Mouse (Mus musculus) MEL (cell line): Measurements from ENCODE around the gene Med6. TPM values are rescaled to one million over a fixed set of nuclear protein-coding genes. Genes with fewer than 3 reads are reported as not detected.
A peak's percentile ranks its signal among the peaks of the same experiment; 100 is the strongest.

ENCODE experiments used
- DNase-seq: peaks from one replicate; pipeline ENCODE4 v3.0.0; 2011; ENCODE audit warnings: low read depth, low spot score
- H3K27ac ChIP-seq: 2 replicates; pipeline ENCODE4 v1.5.1; 2012; ENCODE audit warnings: low read depth, mild to moderate bottlenecking, control low read depth, low read length, moderate library complexity; ENCODE audit not compliant: control insufficient read depth
- H3K27me3 ChIP-seq, 2 experiments: fragments of 150-350 bp in 1 of 2; sonication (generic) in 1 of 2; 2 replicates each; pipeline ENCODE4 v1.6.1; 2012; ENCODE audit warnings: low read length in 2 of 2, mild to moderate bottlenecking in 2 of 2, improper control_type of control experiment in 1 of 2, moderate library complexity in 1 of 2; ENCODE audit not compliant: insufficient read depth in 2 of 2, control insufficient read depth in 1 of 2
- H3K36me3 ChIP-seq, 2 experiments: 2 replicates each; pipeline ENCODE4 v1.6.1; 2012 to 2014; ENCODE audit warnings: low read length in 2 of 2, improper control_type of control experiment in 1 of 2, inconsistent platforms in 1 of 2, mild to moderate bottlenecking in 1 of 2; ENCODE audit not compliant: insufficient read depth in 2 of 2, control insufficient read depth in 1 of 2
- H3K4me1 ChIP-seq, 2 experiments: fragments of 150-350 bp in 1 of 2; sonication (generic) in 1 of 2; 2 replicates each; pipeline ENCODE4 v1.6.1; 2012; ENCODE audit warnings: low read length in 2 of 2, improper control_type of control experiment in 1 of 2, mild to moderate bottlenecking in 1 of 2; ENCODE audit not compliant: insufficient read depth in 2 of 2, control insufficient read depth in 1 of 2
- H3K4me3 ChIP-seq, 2 experiments: fragments of 150-350 bp in 1 of 2; sonication (generic) in 1 of 2; 2 replicates each; pipeline ENCODE4 v1.5.1; 2012; ENCODE audit warnings: low read depth in 2 of 2, low read length in 2 of 2, mild to moderate bottlenecking in 2 of 2, moderate library complexity in 2 of 2, control low read depth in 1 of 2, improper control_type of control experiment in 1 of 2; ENCODE audit not compliant: control insufficient read depth in 1 of 2, insufficient read depth in 1 of 2
- H3K79me2 ChIP-seq: 2 replicates; pipeline ENCODE4 v1.6.1; 2012; ENCODE audit warnings: mild to moderate bottlenecking, low read length, moderate library complexity; ENCODE audit not compliant: control insufficient read depth, poor library complexity, insufficient read depth
- H3K9ac ChIP-seq: 2 replicates; pipeline ENCODE4 v1.6.1; 2012; ENCODE audit warnings: low read depth, mild to moderate bottlenecking, control low read depth, low read length, moderate library complexity; ENCODE audit not compliant: control insufficient read depth, poor library complexity, severe bottlenecking
- H3K9me3 ChIP-seq: fragments of 150-350 bp; sonication (generic); replicated peaks from 2 replicates; pipeline ENCODE4 v1.6.1; 2012; ENCODE audit warnings: mild to moderate bottlenecking, low read length, improper control_type of control experiment, moderate library complexity; ENCODE audit not compliant: insufficient read depth
- BHLHE40 ChIP-seq: IDR thresholded peaks from 2 replicates; pipeline ENCODE4 v1.6.1; 2012; ENCODE audit warnings: low read depth, mild to moderate bottlenecking, inconsistent platforms, low read length, improper control_type of control experiment, borderline replicate concordance
- CHD1 ChIP-seq: IDR thresholded peaks from 2 replicates; pipeline ENCODE4 v1.6.1; 2012; ENCODE audit warnings: low read depth, mild to moderate bottlenecking, inconsistent platforms, low read length, improper control_type of control experiment
- CHD2 ChIP-seq: IDR thresholded peaks from 2 replicates; pipeline ENCODE4 v1.6.1; 2011; ENCODE audit warnings: low read length, improper control_type of control experiment
- CTCF ChIP-seq, 3 experiments: IDR thresholded peaks in 2 of 3; conservative IDR thresholded peaks in 1 of 3; 2 replicates each; pipeline ENCODE4 v1.5.1; 2011 to 2012; ENCODE audit warnings: low read length in 3 of 3, low read depth in 2 of 3, mild to moderate bottlenecking in 2 of 3, improper control_type of control experiment in 1 of 3, inconsistent platforms in 1 of 3, mixed read lengths in 1 of 3, moderate library complexity in 1 of 3; ENCODE audit not compliant: control insufficient read depth in 1 of 3, insufficient read depth in 1 of 3, poor library complexity in 1 of 3, severe bottlenecking in 1 of 3
- E2F4 ChIP-seq: IDR thresholded peaks from 2 replicates; pipeline ENCODE4 v1.6.1; 2011; ENCODE audit warnings: low read depth, low read length, improper control_type of control experiment, borderline replicate concordance
- ELF1 ChIP-seq: IDR thresholded peaks from 2 replicates; pipeline ENCODE4 v1.6.1; 2014; ENCODE audit warnings: low read depth, mild to moderate bottlenecking, inconsistent platforms, low read length, improper control_type of control experiment, moderate library complexity
- EP300 ChIP-seq, 2 experiments: IDR thresholded peaks; 2 replicates each; pipeline ENCODE4 v1.6.1; 2011; ENCODE audit warnings: improper control_type of control experiment in 2 of 2, low read length in 2 of 2, low read depth in 1 of 2, mild to moderate bottlenecking in 1 of 2
- ETS1 ChIP-seq: IDR thresholded peaks from 2 replicates; pipeline ENCODE4 v1.6.1; 2012; ENCODE audit warnings: low read depth, mild to moderate bottlenecking, inconsistent platforms, low read length, improper control_type of control experiment, moderate library complexity
- GABPA ChIP-seq: IDR thresholded peaks from 2 replicates; pipeline ENCODE4 v1.6.1; 2012; ENCODE audit warnings: low read depth, mild to moderate bottlenecking, inconsistent platforms, low read length, improper control_type of control experiment, moderate library complexity
- HCFC1 ChIP-seq: IDR thresholded peaks from 2 replicates; pipeline ENCODE4 v1.6.1; 2012; ENCODE audit warnings: low read depth, mild to moderate bottlenecking, inconsistent platforms, low read length, improper control_type of control experiment, moderate library complexity
- JUND ChIP-seq: IDR thresholded peaks from 2 replicates; pipeline ENCODE4 v1.6.1; 2011; ENCODE audit warnings: low read depth, mild to moderate bottlenecking, improper control_type of control experiment, low read length
- KAT2A ChIP-seq: conservative IDR thresholded peaks from 2 replicates; pipeline ENCODE4 v1.6.1; 2012; ENCODE audit warnings: low read depth, low read length, improper control_type of control experiment, inconsistent platforms
- MAFK ChIP-seq: IDR thresholded peaks from 2 replicates; pipeline ENCODE4 v1.6.1; 2011; ENCODE audit warnings: low read depth, mild to moderate bottlenecking, low read length, improper control_type of control experiment, borderline replicate concordance
- MAX ChIP-seq: IDR thresholded peaks from 2 replicates; pipeline ENCODE4 v1.6.1; 2011; ENCODE audit warnings: low read length, improper control_type of control experiment
- MAZ ChIP-seq: IDR thresholded peaks from 2 replicates; pipeline ENCODE4 v1.6.1; 2012; ENCODE audit warnings: low read depth, mild to moderate bottlenecking, inconsistent platforms, low read length, improper control_type of control experiment
- MEF2A ChIP-seq: IDR thresholded peaks from 2 replicates; pipeline ENCODE4 v1.6.1; 2014; ENCODE audit warnings: low read depth, mild to moderate bottlenecking, inconsistent platforms, low read length, improper control_type of control experiment; ENCODE audit not compliant: poor library complexity, insufficient replicate concordance, severe bottlenecking; ENCODE audit errors: extremely low read depth
- MXI1 ChIP-seq: IDR thresholded peaks from 2 replicates; pipeline ENCODE4 v1.6.1; 2011; ENCODE audit warnings: mild to moderate bottlenecking, low read depth, low read length, improper control_type of control experiment
- MYB ChIP-seq: IDR thresholded peaks from 2 replicates; pipeline ENCODE4 v1.6.1; 2011; ENCODE audit warnings: mild to moderate bottlenecking, low read depth, low read length, improper control_type of control experiment
- NELFE ChIP-seq: IDR thresholded peaks from 2 replicates; pipeline ENCODE4 v1.6.1; 2011; ENCODE audit warnings: low read depth, low read length, improper control_type of control experiment
- POLR2A ChIP-seq, 2 experiments: IDR thresholded peaks; 2 replicates each; pipeline ENCODE4 v1.6.1; 2011 to 2012; ENCODE audit warnings: low read length in 2 of 2, mild to moderate bottlenecking in 2 of 2, control low read depth in 1 of 2, improper control_type of control experiment in 1 of 2, low read depth in 1 of 2, moderate library complexity in 1 of 2; ENCODE audit not compliant: control insufficient read depth in 1 of 2, insufficient read depth in 1 of 2, poor library complexity in 1 of 2
- POLR2AphosphoS2 ChIP-seq: IDR thresholded peaks from 2 replicates; pipeline ENCODE4 v1.6.1; 2011; ENCODE audit warnings: low read length, improper control_type of control experiment
- POLR2AphosphoS5 ChIP-seq: IDR thresholded peaks from 2 replicates; pipeline ENCODE4 v1.6.1; 2012; ENCODE audit warnings: low read depth, borderline replicate concordance, mild to moderate bottlenecking, inconsistent platforms, low read length, moderate library complexity, mixed read lengths
- RAD21 ChIP-seq: IDR thresholded peaks from 2 replicates; pipeline ENCODE4 v1.6.1; 2011; ENCODE audit warnings: mild to moderate bottlenecking, low read depth, low read length, improper control_type of control experiment
- RCOR1 ChIP-seq: IDR thresholded peaks from 2 replicates; pipeline ENCODE4 v1.6.1; 2012; ENCODE audit warnings: low read depth, mild to moderate bottlenecking, inconsistent platforms, low read length, improper control_type of control experiment
- SIN3A ChIP-seq: IDR thresholded peaks from 2 replicates; pipeline ENCODE4 v1.6.1; 2012; ENCODE audit warnings: low read length, improper control_type of control experiment, inconsistent platforms
- SMC3 ChIP-seq: IDR thresholded peaks from 2 replicates; pipeline ENCODE4 v1.6.1; 2011; ENCODE audit warnings: low read depth, low read length, improper control_type of control experiment
- TAL1 ChIP-seq: IDR thresholded peaks from 2 replicates; pipeline ENCODE4 v1.6.1; 2012; ENCODE audit warnings: mild to moderate bottlenecking, inconsistent platforms, low read length, moderate library complexity, mixed read lengths
- TBP ChIP-seq: IDR thresholded peaks from 2 replicates; pipeline ENCODE4 v1.8.0; 2011; ENCODE audit warnings: low read depth, low read length, improper control_type of control experiment
- TCF12 ChIP-seq: IDR thresholded peaks from 2 replicates; pipeline ENCODE4 v1.6.1; 2014; ENCODE audit warnings: low read depth, mild to moderate bottlenecking, inconsistent platforms, low read length, improper control_type of control experiment, moderate library complexity
- UBTF ChIP-seq: IDR thresholded peaks from 2 replicates; pipeline ENCODE4 v1.6.1; 2012; ENCODE audit warnings: low read depth, mild to moderate bottlenecking, inconsistent platforms, low read length, improper control_type of control experiment, moderate library complexity, borderline replicate concordance; ENCODE audit not compliant: insufficient read depth
- USF1 ChIP-seq: IDR thresholded peaks from 2 replicates; pipeline ENCODE4 v1.6.1; 2014; ENCODE audit warnings: low read depth, mild to moderate bottlenecking, inconsistent platforms, low read length, improper control_type of control experiment, moderate library complexity
- ZC3H11A ChIP-seq: IDR thresholded peaks from 2 replicates; pipeline ENCODE4 v1.6.1; 2012; ENCODE audit warnings: low read depth, mild to moderate bottlenecking, inconsistent platforms, low read length, improper control_type of control experiment
- ZKSCAN1 ChIP-seq: IDR thresholded peaks from 2 replicates; pipeline ENCODE4 v1.6.1; 2012; ENCODE audit warnings: low read depth, mild to moderate bottlenecking, inconsistent platforms, low read length, improper control_type of control experiment, moderate library complexity
- ZMIZ1 ChIP-seq: IDR thresholded peaks from 2 replicates; pipeline ENCODE4 v1.6.1; 2012; ENCODE audit warnings: low read depth, mild to moderate bottlenecking, inconsistent platforms, low read length, improper control_type of control experiment, moderate library complexity
- ZNF384 ChIP-seq: IDR thresholded peaks from 2 replicates; pipeline ENCODE4 v1.6.1; 2012; ENCODE audit warnings: low read depth, mild to moderate bottlenecking, inconsistent platforms, low read length, improper control_type of control experiment
- polyA plus RNA-seq, 2 experiments: library from polyadenylated mRNA; stranded (reverse) in 1 of 2; unstranded in 1 of 2; fragments of >175 nt in 1 of 2; fragments of >200 nt in 1 of 2; gene quantifications; 2 replicates each; pipeline versions ENCODE4 v1.2.1 to v1.2.4; 2012; ENCODE audit warnings: low replicate concordance in 2 of 2, low read depth in 1 of 2; ENCODE audit not compliant: insufficient read length in 2 of 2, insufficient read depth in 1 of 2, missing spikeins in 1 of 2
- total RNA-seq: library from RNA; depleted of rRNA; stranded (reverse); fragments of 300-350 nt; gene quantifications from 2 replicates; pipeline ENCODE4 v1.2.3, GENCODE M21; 2012; rRNA removed

Med6 gene
- 41.8 and 49.2 TPM in 2 replicates for total RNA-seq
- polyA plus RNA-seq = 10 to 100 TPM in 1 of 2 experiments, not detected in 1; 44.4 TPM

DNA sequence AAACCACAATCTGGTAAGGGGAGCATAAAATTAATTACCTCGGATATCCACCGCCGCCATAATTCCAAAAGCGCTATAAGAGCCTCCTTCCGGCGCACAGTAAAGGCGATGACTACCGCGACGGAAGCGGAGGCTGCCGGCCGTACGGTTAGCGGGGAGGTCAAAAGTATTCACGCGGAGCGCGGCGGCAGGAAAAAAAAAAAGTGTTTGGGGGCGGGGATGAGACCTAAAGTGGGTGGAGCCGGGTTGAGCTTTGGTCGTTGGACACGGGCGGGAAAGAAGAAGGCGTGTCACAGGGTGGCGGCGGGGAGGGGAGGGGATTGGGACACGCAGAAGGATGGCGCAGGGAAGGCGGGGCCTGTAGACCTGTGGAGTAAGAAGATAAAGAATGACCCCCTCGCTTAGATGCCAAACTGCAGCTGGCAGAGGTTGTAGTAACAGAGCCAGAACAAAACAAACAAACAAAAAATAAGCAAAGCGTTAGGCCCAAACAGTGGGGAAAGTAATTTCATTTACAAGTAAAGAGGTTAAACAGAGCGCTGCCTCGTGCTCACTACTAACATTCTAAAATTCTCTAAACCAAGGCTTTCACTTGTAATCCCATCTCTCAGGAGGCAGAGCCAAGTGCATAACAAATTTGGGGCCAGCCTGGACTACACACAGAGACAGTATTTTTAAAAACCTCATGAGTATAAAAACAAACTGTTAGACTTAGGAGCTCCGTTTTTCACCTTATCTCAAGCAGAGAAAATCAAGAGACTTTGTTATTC lies at the start of gene Med6:
TSS of gene Med6 (minus strand) at position 107 of the 770 bp plus-strand sequence.
- peak within 1 kb of the TSS; percentile 92 for H3K9ac ChIP-seq
- H3K27ac ChIP-seq = peak within 1 kb of the TSS; percentile 85
- peaks cover 5 to 7% of the 10 kb centered on the region in 2 experiments; a peak in 3 of 4 replicates for H3K4me1 ChIP-seq
- peak; percentile 99 for DNase-seq
- H3K4me3 ChIP-seq = peak within 1 kb of the TSS; percentile 81 to 99
- H3K79me2 ChIP-seq = peaks cover 9% of the 10 kb centered on the region
- peaks cover 0 to 3% of the 10 kb centered on the region in 2 experiments; a peak in 3 of 4 replicates for H3K27me3 ChIP-seq
- peaks cover 0 to 15% of the 10 kb centered on the region in 2 experiments; a peak in 3 of 4 replicates for H3K36me3 ChIP-seq
- H3K9me3 ChIP-seq = no peaks in the 10 kb centered on the region
- TF ChIP-seq POLR2AphosphoS2 (peak; percentile 57; the same call in 1 of the 2 replicates), SIN3A (peak; percentile 99), ZC3H11A (no peak; the same call in 1 of the 2 replicates), ETS1 (peak; percentile 61; the same call in 1 of the 2 replicates), MXI1 (peak; percentile 90), ZKSCAN1 (peak; percentile 53; the same call in 1 of the 2 replicates), KAT2A (peak; percentile 90), ELF1 (peak; percentile 98), ZMIZ1 (peak; percentile 80), BHLHE40 (no peak), UBTF (no peak), EP300 (IDR thresholded peaks at IDR 0.05; ENCODE audit: low read depth in 1 of 2, low read length in 2 of 2) (peak in 1 of 2 experiments; percentile 69; a peak in 2 of 4 replicates), TAL1 (peak; percentile 56), USF1 (peak; percentile 39; the same call in 1 of the 2 replicates), JUND (no peak), RCOR1 (no peak; the same call in 1 of the 2 replicates), MAZ (peak; percentile 63; the same call in 1 of the 2 replicates), MAX (no peak; the same call in 1 of the 2 replicates), CTCF (IDR thresholded peaks at IDR 0.05 in 2 of 3, conservative IDR thresholded peaks at IDR 0.05 in 1 of 3; ENCODE audit: control insufficient read depth in 1 of 3, insufficient read depth in 1 of 3, low read depth in 2 of 3, low read length in 3 of 3, poor library complexity in 1 of 3, severe bottlenecking in 1 of 3) (no peak), MEF2A (no peak), POLR2A (IDR thresholded peaks at IDR 0.05; ENCODE audit: control insufficient read depth in 1 of 2, insufficient read depth in 1 of 2, low read depth in 1 of 2, low read length in 2 of 2, poor library complexity in 1 of 2) (peak in 1 of 2 experiments; percentile 77; a peak in 2 of 4 replicates), POLR2AphosphoS5 (no peak), TBP (peak; percentile 81), MAFK (no peak), CHD2 (no peak), CHD1 (no peak), MYB (no peak), HCFC1 (peak; percentile 99), TCF12 (peak; percentile 61), ZNF384 (peak; percentile 100), NELFE (peak; percentile 73), E2F4 (peak; percentile 84; the same call in 1 of the 2 replicates), SMC3 (no peak), GABPA (no peak), RAD21 (no peak)
